Mouse (Mus musculus): ENCODE results near the gene Ssh2. TPM values are rescaled to one million over a fixed set of nuclear protein-coding genes. Genes with fewer than 3 reads are reported as not detected.

Gene Ssh2
- polyA plus RNA-seq, 1 experiment = 11.1 TPM

DNA sequence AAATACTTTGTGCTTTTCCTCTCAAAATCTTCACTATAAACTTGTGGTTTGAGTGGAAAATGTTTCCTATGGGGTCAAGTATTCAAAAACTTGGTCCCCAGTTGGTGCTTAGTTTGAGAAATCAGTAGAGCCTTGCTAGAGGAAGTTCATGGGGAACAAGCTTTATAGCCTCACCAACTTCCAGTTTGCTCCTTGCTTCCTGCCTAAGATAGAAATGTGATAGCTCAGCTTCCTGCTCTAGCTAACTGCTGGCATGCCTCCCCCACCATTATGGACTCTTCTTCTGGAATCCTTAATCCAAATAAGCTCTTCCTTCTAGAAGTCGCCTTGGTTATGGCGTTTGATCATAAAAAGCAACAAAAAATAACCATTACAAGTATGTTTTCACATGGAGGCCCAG is 190.2 kb downstream of the Ssh2 start:
- DNase-seq (ENCODE audit: low read depth) = no peak

DNA sequence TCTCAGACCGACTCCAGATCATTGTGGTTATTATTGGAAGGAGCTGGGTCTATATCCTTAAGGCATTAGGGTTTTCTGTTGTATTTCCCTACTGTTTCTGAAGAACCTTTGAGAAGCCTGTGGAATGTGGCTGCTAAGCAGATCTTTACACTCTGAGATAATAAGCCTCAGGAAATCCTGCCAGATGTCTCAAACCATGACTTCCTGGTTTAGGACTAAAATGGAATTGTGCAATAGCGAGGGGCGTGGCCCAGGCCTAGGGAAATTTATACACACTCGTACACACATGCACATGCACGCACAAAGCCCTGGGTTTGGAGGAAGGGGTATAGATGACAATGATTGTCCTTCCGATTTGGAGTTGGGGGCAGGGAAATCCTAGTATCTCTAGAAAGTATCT is 193.8 kb downstream of the Ssh2 start:
- DNase-seq (ENCODE audit: low read depth) = no peak

DNA sequence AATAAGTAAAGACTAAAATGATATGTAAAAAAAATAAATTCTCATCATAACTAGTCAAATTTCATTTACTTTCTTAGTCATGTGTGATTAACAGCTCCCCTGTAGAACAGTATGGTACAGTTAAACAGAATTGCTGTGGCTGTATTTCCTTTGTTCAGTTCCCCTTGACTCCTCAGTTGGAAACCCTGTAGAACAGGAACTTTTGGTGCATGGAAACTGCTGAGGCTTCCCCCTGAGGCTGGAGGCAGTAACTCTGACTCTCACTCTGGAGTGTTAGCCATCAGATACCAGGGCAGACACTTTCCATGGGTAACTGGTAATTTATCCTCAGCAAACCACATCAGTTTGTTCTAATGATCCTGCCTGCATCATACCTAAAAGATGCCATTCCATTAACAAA is 195.2 kb downstream of the Ssh2 start:
- no peak for DNase-seq (ENCODE audit: low read depth)

DNA sequence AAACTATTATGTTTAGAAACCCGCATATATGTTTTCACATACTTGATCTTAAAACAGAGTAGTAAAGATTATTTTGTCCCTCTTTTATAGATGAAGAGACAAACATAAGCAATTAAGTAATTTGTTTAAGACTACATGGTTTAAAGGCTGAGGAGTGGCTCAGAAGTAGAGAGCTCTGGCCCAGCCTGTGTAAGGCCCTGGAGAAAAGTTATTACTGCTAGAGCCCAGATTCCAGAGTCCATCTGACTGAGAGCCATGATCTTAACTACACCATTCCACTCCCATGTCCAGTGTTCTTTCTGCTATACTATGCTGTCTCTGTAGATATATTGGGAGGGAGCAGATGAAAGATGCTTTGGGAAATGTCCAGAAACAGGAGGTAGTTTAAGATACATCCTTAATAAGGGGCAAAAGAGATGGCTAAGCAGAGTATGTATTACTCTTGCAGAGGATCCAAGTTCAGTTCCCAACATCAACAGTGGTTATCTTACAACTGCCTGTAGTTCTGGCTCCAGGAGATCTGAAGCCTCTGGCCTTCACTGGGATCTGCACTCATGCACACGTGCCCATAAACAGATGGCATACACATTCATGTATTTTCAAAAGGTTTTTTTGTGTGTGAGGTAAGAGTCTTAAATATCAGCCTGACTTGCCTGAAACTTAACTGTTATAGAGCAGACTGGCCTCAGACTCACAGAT is 198.2 kb downstream of the Ssh2 start:
- no peak for DNase-seq (ENCODE audit: low read depth)

DNA sequence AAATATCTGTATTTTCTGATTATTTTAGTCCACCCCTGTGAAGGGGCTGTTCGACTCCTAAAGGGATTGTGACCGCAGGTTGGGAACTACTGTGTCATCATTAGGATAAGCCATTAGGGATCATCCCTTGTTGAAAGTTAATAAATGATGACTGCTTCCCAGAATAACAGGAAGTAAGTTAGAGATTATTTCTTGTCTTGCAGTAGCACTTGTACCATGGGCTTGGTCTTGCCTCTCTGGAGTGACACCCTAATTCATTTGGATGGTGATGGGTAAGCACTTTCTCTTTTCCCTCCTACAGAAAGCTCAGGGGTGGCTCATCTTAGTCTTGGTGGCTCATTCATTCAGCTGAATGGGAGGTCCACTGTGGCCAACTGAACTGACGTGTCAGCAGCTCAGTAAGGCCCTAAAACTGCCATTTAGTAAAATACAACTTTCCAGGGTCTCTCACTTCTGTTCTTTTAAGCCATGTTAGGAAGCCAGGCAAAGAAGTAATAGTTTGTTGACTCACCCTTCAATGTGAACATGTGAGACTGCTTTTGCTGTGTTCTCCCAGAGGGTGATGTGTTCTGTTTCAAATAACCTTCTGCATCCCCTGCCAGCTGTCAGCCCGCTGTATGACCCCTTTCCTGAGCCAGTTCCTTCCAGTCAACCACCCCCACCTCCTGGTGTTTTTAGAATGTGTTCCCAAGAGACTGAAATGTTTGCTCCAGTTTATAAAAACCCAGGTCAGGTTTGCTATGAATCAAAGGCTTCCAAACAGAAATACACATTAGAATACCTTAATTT is 200.3 kb downstream of the Ssh2 start:
- DNase-seq (ENCODE audit: low read depth) = no peak

DNA sequence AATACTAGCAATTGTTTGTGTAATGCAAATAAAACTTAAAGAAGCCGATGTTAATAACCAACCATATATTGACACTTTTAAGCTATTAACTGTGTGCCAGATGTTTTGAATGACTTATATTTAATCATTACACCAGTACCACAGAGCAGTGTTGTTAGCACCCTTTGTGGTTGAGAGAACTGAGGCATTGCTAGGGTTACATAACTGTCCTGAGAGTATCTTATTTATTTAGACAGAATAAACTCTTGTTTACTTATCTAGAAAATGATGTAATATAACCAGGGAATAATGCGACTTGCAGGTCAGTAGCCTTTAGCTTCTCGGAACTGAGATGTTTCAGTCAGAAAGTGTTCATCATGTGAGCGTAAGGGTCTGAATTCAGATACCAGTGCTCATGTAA is 201.9 kb downstream of the Ssh2 start:
- no peak for DNase-seq (ENCODE audit: low read depth)

DNA sequence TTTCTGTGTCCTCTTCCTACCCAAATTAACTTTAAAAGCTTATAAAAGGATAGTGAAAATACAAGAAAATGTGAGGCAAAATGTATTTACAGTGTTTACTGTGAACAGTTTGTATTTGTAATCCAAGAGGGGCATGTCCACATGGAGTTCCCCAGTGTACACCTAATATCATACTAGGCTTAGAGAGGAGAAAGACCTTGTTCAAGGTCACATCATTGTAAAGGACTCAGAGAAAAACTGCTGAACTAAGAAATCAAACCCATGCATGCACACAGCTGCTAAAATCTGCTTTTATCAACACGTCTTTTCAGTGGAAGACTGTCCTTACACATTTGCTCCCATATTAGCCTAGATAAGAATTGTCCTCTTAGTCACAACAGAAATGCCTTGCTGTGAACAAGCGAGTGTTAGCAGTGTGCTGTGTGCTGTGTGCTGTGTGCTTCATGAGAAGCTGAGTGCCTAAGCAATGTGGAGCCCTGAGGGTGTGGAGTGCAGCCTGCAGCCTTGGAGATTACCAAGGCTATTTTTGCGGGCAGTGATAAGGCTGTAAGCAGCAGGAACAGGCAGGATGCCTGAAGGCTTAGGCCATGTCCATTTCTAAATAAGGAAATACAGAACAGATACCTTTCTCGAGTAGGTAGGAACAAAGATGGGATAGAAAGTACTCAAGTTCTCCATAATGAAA is 207.2 kb downstream of the Ssh2 start:
- no peak for DNase-seq (ENCODE audit: low read depth)

DNA sequence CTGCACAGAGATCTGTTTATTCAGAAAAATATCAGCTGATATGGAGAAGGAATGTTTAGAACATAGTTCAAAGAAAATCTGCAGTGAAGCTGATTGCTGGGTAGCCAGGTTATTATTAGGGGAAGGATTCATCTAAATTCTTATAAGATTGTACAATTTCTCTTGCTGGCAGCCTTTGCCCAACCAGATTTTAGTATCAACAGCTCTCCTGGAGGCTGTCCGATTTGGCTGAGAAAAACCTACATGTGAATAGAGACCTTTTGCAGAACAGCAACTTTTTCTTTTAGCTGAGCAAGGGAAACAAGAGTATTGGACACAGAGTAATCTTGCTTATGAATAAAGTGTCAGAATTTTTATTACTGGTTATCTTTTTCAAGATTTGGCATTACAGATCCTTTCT is 212.4 kb downstream of the Ssh2 start:
- DNase-seq (ENCODE audit: low read depth) = no peak

DNA sequence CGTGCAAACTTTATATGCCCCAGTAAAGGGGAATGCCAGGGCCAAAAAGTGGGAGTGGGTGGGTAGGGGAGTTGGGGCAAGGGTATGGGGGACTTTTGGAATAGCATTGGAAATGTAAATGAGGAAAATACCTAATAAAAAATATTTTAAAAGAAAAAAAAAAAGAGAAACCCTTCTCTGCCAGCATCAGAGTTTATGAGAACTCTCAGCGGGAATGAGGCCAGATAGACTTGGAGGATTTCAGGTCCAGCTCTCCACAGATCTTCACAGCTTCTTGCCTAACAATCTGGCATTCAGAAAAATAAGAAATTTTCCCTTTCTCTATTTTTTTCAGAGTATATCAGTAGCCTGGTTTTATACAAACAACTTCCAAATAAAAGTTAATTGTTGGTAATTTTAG is 220.9 kb downstream of the Ssh2 start:
- no peak for DNase-seq (ENCODE audit: low read depth)

DNA sequence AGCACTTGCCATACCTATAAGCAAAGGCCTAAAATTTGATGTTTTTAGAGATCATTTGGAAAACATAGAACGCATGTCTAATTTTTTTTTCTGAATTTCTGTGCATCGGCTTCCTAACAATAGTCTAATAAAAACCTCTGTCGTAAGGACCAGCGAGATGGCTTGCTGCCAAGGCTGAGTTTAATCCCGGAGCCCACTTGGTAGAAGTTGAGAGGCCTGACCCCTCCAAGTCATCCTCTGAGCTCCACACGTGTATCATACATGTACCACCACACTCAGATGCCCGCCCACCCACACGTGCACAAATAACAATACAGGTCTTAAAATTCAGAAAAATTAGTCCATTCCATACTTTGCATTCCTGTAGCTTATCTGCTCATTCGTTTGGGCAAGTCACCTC is 224.0 kb downstream of the Ssh2 start:
- no peak for DNase-seq (ENCODE audit: low read depth)

DNA sequence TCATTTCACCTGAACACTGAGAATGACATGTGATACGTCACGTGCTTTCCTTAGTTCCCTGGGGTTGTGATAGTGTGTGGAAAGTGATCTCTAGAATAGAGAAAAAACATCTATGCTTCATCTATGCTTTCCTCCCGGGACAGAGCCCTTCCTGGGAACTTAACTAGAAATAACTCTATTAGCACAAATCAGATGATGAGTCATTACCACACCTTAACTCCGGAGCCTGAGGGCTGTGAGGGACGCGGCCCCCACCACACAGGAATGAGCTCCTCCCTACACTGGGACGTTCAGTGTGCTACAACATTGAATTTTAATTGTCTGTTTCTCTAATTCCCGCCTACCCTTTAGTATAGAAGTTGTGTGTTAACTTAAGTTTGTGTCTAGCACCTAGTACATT is 224.9 kb downstream of the Ssh2 start:
- DNase-seq (ENCODE audit: low read depth) = no peak

DNA sequence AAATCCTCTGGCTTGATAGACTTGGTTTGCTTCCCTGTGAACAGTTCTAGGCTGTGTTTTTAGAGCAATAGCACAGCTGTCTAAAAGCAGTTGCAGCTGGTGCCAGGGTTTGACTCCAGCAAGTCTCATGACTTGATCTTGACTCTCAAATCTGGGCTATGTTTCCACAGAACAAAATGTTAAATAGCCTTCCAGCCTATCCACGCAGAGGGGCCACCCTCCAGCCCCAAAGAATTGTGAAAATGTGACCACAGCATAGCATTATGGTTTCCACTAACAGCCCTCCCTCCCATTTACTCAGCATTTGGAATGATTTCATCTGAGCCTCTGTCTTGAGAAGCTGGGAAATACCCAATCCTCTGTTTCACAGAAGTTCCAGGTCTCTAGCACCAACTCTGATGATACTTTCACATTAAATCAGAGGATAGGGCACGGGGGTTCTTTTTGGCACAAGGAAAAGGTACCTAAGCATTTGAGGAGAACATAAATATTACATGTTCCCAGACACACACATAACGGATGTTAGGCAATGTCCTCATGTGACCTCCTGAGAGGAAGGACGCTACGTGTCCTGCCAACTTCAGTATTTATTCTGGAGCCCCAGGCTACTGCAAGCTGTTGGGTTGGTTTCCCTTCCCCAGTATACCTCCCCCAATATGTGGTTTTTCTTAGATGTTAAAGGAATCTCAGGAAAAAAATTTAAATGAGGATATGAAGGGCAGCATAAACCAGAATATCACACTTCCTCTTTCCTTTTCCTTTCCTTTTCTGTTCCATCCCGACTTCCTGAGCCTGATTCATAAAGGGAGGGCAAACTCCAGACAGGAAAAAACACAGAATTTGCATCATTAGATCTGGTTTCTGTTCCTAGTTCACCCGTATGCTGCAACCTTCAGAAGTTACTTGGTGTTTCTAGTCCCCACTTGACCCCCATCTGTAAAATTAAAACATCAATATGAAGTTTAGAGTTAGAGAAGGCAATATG is 226.4 kb downstream of the Ssh2 start:
- no peak for DNase-seq (ENCODE audit: low read depth)

DNA sequence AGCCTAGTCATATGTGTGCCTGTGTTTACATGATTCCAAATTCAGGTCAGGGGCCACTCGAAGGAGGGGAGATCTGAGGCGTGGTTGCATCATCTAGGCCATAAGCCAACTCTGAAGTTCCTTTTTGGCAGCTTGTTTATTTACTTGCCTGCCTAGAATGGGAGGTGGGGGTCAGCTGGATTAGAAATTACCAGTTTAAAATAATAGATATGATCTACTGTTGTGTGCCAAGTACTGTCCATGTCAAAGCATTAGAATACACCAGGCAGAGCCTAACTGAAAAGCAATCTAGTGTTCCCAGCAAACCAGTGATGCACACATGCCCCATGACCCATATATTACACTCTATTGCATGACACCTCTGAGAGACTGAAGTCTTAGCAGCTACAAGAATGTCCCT is 228.9 kb downstream of the Ssh2 start:
- DNase-seq (ENCODE audit: low read depth) = no peak

DNA sequence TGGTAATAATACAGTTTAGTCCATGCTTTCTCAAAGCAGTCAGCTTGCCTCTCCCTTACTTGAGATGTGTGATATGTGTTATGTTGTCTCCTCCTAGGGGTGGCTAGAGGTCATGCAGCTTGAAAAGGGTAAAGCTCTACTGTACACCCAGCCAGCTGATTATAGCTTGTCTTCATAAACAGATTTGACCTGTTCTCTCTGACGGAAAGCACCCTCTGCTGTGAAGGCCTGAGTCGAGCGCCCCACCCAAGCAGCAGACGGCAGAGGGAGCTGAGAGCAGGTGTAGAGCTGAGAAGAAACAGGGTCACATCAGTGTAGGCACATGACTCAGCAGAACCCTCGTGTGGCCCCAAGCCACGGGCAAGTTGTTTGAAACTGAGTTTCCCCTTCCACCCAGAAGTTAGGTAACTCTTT is 230.5 kb downstream of the Ssh2 start:
- no peak for DNase-seq (ENCODE audit: low read depth)

DNA sequence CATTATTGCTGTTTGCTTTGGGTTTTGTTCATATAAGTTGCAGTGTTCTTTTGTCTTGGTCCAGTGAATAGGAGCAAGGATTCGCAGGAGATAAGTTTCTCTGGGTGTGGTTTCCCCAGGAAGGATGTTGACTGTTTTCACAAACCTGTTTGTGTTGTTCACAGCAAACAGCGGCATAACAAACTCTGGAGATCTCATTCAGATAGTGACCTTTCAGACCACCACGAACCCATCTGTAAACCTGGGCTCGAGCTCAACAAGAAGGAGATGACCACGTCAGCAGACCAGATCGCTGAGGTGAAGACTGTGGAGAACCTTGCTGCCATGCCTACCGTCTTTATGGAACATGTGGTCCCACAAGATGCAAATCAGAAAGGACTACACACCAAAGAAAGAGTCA is 233.1 kb downstream of the Ssh2 start:
- no peak for DNase-seq (ENCODE audit: low read depth)

DNA sequence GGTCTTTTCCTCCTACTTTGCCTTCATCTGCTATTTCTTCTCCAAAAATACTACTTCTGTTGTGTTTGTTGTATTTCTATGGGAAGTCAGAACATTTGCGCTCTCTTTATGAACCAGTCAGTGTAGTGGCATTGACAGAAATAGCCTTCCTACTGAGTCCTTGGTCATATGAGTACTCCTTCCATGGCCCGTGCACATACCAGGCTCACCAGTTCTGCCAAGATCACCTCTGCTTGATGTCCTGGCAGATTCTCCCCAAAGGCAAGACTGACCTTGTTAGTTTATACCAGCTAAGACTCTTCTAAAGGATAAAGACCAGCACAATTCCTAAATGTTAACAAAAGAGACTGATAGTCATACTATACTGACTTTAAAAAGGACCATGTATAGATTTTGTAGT is 235.6 kb downstream of the Ssh2 start:
- no peak for DNase-seq (ENCODE audit: low read depth)

DNA sequence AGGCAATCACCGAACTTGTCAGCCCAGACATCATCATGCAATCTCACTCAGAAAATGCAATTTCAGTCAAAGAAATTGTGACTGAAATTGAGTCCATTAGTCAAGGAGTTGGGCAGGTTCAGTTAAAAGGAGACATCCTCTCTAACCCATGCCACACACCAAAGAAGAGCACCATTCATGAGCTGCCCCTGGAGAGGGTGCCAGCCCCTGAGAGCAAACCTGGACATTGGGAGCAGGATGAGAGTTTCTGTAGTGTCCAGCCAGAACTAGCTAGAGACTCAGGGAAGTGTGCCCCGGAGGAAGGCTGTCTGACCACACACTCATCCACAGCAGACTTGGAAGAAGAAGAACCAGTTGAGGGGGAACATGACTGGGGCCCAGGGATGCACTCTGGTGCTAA is 237.3 kb downstream of the Ssh2 start:
- DNase-seq (ENCODE audit: low read depth) = no peak

DNA sequence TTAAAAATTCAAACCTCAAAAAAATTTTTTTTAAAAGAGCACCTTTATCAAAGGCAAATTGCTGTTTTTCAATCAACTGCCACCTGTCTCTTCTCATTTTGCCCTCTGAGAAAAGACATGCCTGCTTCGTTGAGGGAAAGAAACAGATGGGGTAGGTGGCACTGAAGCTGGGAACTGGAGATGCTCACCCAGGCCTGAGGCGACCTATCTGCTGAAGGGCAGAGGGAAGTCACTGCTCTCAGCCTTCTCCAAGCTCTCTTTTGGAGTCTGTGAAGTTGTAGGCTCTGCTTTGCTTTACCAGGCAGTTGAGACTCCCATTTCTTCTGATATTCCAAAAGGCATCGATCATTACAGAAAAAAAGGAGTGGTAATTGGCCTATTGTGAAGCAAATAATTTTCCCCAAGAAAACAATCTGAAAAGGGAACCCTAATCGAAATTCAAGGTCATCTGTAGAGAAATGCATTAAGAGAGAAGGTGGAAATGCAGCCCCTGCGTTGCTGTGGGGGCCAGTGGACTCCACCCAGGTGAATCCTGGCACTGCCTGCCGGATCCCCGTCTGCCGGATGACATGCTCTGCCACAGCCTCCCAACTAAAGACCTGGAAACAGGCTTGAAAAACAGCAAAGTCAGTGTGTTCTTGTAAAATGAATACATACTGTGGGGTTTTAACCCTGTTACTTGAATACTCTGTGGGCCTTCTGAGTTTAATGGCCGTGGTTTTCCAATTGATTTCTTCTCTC is 239.9 kb downstream of the Ssh2 start:
- no peak for DNase-seq (ENCODE audit: low read depth)

DNA sequence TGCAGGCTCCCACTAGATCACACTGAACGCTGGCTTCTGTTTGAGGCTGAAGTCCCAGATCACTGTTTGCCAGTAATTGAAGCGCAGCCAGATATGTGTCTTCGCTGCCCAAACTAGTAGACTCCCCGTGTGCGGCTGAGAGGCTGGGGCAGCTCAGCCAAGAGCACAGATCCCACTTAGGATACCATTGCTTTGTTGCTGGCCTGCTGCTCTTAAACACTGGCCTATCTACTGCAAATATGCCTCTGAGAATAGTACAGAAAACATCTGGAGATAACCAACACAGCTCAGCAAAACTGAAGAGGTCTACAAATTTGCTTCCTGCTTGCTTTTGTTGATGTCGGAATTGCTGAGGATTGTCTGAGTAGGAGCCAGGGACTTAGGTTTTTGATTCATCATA is 240.8 kb downstream of the Ssh2 start:
- DNase-seq (ENCODE audit: low read depth) = no peak

DNA sequence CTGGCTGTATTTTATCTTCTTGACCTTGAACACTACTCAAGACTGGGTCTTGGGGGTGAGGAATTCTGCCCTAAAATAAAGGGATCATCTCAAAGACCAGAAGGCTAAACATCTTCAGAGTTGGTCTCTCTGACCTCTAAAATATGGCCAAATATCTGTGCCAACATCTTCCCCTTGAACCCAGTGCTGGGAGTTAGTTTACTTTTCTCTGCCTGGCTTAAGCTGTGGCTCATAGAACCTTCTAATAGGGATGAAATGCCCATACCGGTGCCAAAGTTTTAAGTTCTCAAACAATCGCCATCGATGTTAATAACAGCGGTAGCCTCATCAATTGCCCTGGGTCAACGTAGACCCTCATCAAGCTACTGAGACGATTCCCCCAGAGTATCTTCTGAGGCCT is 245.8 kb downstream of the Ssh2 start:
- DNase-seq (ENCODE audit: low read depth) = no peak

All from gonadal fat pad, adult 2 months (tissue).